Mouse (Mus musculus) leukemia stem cell, adult 10-12 weeks (primary cell): ENCODE measurements around the gene Olfr713. TPM values are rescaled to one million over a fixed set of nuclear protein-coding genes. Genes with fewer than 3 reads are reported as not detected.

Experiments
- polyA plus RNA-seq: library from polyadenylated mRNA; stranded (reverse); fragments of >175 nt; gene quantifications from 2 replicates; pipeline ENCODE4 v1.2.3, GENCODE M21; 2012; ENCODE audit warnings: low replicate concordance

Olfr713 gene
- not detected in 2 replicates for polyA plus RNA-seq

GRCm38 (mm10) chr7:107030874-107031273 lies at the start of gene Olfr713:
Gene Olfr713, plus strand, starts transcription at chr7:107031174.

GRCm38 (mm10) chr7:107005972-107006371 lies 25.0 kb upstream of the Olfr713 start, which contains the start of gene Olfr2:
Gene Olfr2, minus strand, starts transcription at chr7:107006072.

GRCm38 (mm10) chr7:107070681-107071080 lies 39.7 kb downstream of the Olfr713 start, which contains the start of gene Olfr714:
Gene Olfr714, plus strand, starts transcription at chr7:107070981.

Other genes with a start within 250 kb of the Olfr713 start
- gene Olfr699, start 238.0 kb upstream of the Olfr713 start, polyA plus RNA-seq, result 0.06 TPM in 1 of 2 replicates, not detected in the other
- not detected in 2 replicates for gene Olfr700, start 222.3 kb upstream of the Olfr713 start, polyA plus RNA-seq
- gene Olfr701, start 217.0 kb upstream of the Olfr713 start, polyA plus RNA-seq, result not detected in 2 replicates
- not detected in 2 replicates for gene Olfr702, start 197.3 kb upstream of the Olfr713 start, polyA plus RNA-seq
- not detected in 2 replicates for gene Olfr703, start 187.8 kb upstream of the Olfr713 start, polyA plus RNA-seq
- not detected in 2 replicates for gene Olfr704, start 168.0 kb upstream of the Olfr713 start, polyA plus RNA-seq
- not detected in 2 replicates for gene Olfr705, start 154.3 kb upstream of the Olfr713 start, polyA plus RNA-seq
- not detected in 2 replicates for gene Olfr706, start 143.0 kb upstream of the Olfr713 start, polyA plus RNA-seq
- gene Olfr707, start 129.9 kb upstream of the Olfr713 start, polyA plus RNA-seq, result not detected in 2 replicates
- not detected in 2 replicates for gene Olfr1532-ps1, start 123.2 kb upstream of the Olfr713 start, polyA plus RNA-seq
- gene Olfr709-ps1, start 99.0 kb upstream of the Olfr713 start, polyA plus RNA-seq, result not detected in 2 replicates
- gene Olfr710, start 82.9 kb upstream of the Olfr713 start, polyA plus RNA-seq, result not detected in 2 replicates
- not detected in 2 replicates for gene Olfr6, start 67.2 kb upstream of the Olfr713 start, polyA plus RNA-seq
- not detected in 2 replicates for gene Olfr711, start 55.7 kb upstream of the Olfr713 start, polyA plus RNA-seq
- not detected in 2 replicates for gene Olfr2, start 25.1 kb upstream of the Olfr713 start, polyA plus RNA-seq
- not detected in 2 replicates for gene Olfr714, start 39.8 kb downstream of the Olfr713 start, polyA plus RNA-seq
- gene Olfr17, start 62.0 kb downstream of the Olfr713 start, polyA plus RNA-seq, result not detected in 2 replicates
- gene Olfr715b, start 79.2 kb downstream of the Olfr713 start, polyA plus RNA-seq, result not detected in 2 replicates
- gene Olfr715, start 99.9 kb downstream of the Olfr713 start, polyA plus RNA-seq, result not detected in 2 replicates
- not detected in 2 replicates for gene Olfr716, start 107.2 kb downstream of the Olfr713 start, polyA plus RNA-seq
- gene Nlrp14, start 135.8 kb downstream of the Olfr713 start, polyA plus RNA-seq, result not detected in 2 replicates
- gene Rbmxl2, start 178.3 kb downstream of the Olfr713 start, polyA plus RNA-seq, result not detected in 2 replicates